Mouse (Mus musculus) urinary bladder, postnatal 25 days (tissue): Measurements from ENCODE around the gene Gm8994.

Experiments used
- DNase-seq: peaks from one replicate; pipeline ENCODE4 v3.0.0; 2022; ENCODE audit warnings: low spot score

Gene Gm8994

GRCm38 (mm10) chr6:136363313-136363712 lies 36.0 kb downstream of the Gm8994 start:
- DNase-seq: no peak

- DNase-seq: no peak
Measured at GRCm38 (mm10) chr6:136364008-136364407, 36.7 kb downstream of the Gm8994 start.

- no peak for DNase-seq
Measured at GRCm38 (mm10) chr6:136364430-136365098, 37.2 kb downstream of the Gm8994 start.

- DNase-seq: no peak
Measured at GRCm38 (mm10) chr6:136376097-136376496, 48.8 kb downstream of the Gm8994 start.
